Comparison of ENCODE assay signal across 14 mouse cellular contexts in genomic region chr17:32312801-32313200, GRCm38 (mm10).
"Had no signal": no experiment of that assay in that cellular context is flagged by ENCODE, and none has a peak within 500 bp of the region (broad histone marks: within the 10 kb centered on the region; RNA-seq: fewer than 3 reads in every experiment).

No protein-coding gene starts in this region.

- H3K27ac ChIP-seq: limb, embryonic 12.5 days; liver, embryonic 13.5 days; lung, embryonic 15.5 days; midbrain, embryonic 12.5 days; stomach, embryonic 15.5 days had no signal

- H3K4me1 ChIP-seq: limb, embryonic 12.5 days; lung, embryonic 15.5 days; stomach, embryonic 15.5 days had no signal

- H3K4me3 ChIP-seq: limb, embryonic 12.5 days; liver, embryonic 13.5 days; lung, embryonic 15.5 days; midbrain, embryonic 12.5 days; stomach, embryonic 15.5 days had no signal

- ATAC-seq: liver, postnatal 0 days; midbrain, embryonic 16.5 days had no signal

- H3K9me3 ChIP-seq: limb, embryonic 12.5 days; liver, embryonic 13.5 days; lung, embryonic 15.5 days; midbrain, embryonic 12.5 days; stomach, embryonic 15.5 days had no signal

- H3K9ac ChIP-seq: limb, embryonic 12.5 days; liver, embryonic 13.5 days; liver, postnatal 0 days; lung, embryonic 15.5 days; midbrain, embryonic 12.5 days; stomach, embryonic 15.5 days had no signal

- H3K27me3 ChIP-seq: limb, embryonic 12.5 days; liver, embryonic 13.5 days; lung, embryonic 15.5 days; midbrain, embryonic 12.5 days; stomach, embryonic 15.5 days had no signal

- H3K4me2 ChIP-seq: limb, embryonic 12.5 days; liver, embryonic 13.5 days; lung, embryonic 15.5 days; midbrain, embryonic 12.5 days; stomach, embryonic 15.5 days had no signal

- DNase-seq: kidney, postnatal 25 days; layer of hippocampus, adult 9-11 months; layer of hippocampus, postnatal 36 days; liver; liver, embryonic 13.5 days; liver, postnatal 0 days; right cerebral cortex, postnatal 14 days; thymus, adult 2 months; thymus, postnatal 36 days had no signal
